Mouse (Mus musculus): ENCODE results near the gene Herc4. TPM values are rescaled to one million over a fixed set of nuclear protein-coding genes. Genes with fewer than 3 reads are reported as not detected.

Herc4 gene
- polyA plus RNA-seq, 1 experiment from 2014 or later = 40.8 TPM

- no peak overlapping the region for H3K4me2 ChIP-seq
- H3K36me3 ChIP-seq = peaks cover 15% of the 10 kb centered on the region
- no peak overlapping the region for H3K27ac ChIP-seq
- H3K4me3 ChIP-seq = no peak overlapping the region
- ATAC-seq (ENCODE audit: insufficient number of reproducible peaks, insufficient read depth, low FRiP score, low TSS enrichment, low read depth) = no peak
- no peaks in the 10 kb centered on the region for H3K9me3 ChIP-seq
- WGBS = 75% methylated on average over 3 of the region's 3 CpGs
- no peaks in the 10 kb centered on the region for H3K4me1 ChIP-seq
- H3K9ac ChIP-seq = no peak overlapping the region
- H3K27me3 ChIP-seq = no peaks in the 10 kb centered on the region
Measured at GRCm38 (mm10) chr10:63258696-63259095, 15.1 kb downstream of the Herc4 start.

- WGBS = 88% methylated on average over 3 of the region's 3 CpGs
- no peaks in the 10 kb centered on the region for H3K4me1 ChIP-seq
- no peak overlapping the region for H3K4me3 ChIP-seq
- no peaks in the 10 kb centered on the region for H3K9me3 ChIP-seq
- no peak overlapping the region for H3K27ac ChIP-seq
- H3K36me3 ChIP-seq = peaks cover 17% of the 10 kb centered on the region
- no peak for ATAC-seq (ENCODE audit: insufficient number of reproducible peaks, insufficient read depth, low FRiP score, low TSS enrichment, low read depth)
- H3K9ac ChIP-seq = no peak overlapping the region
- H3K4me2 ChIP-seq = no peak overlapping the region
- no peaks in the 10 kb centered on the region for H3K27me3 ChIP-seq
Measured at GRCm38 (mm10) chr10:63259340-63259739, 15.7 kb downstream of the Herc4 start.

GRCm38 (mm10) chr10:63267941-63268340, 24.3 kb downstream of the Herc4 start:
- H3K4me3 ChIP-seq = no peak overlapping the region
- H3K27me3 ChIP-seq = no peaks in the 10 kb centered on the region
- no peak overlapping the region for H3K27ac ChIP-seq
- no peaks in the 10 kb centered on the region for H3K4me1 ChIP-seq
- WGBS = 94% methylated on average over 2 of the region's 2 CpGs
- ATAC-seq (ENCODE audit: insufficient number of reproducible peaks, insufficient read depth, low FRiP score, low TSS enrichment, low read depth) = no peak
- no peaks in the 10 kb centered on the region for H3K9me3 ChIP-seq
- peaks cover 42% of the 10 kb centered on the region for H3K36me3 ChIP-seq
- no peak overlapping the region for H3K9ac ChIP-seq
- H3K4me2 ChIP-seq = no peak overlapping the region

- no peak overlapping the region for H3K27ac ChIP-seq
- H3K9me3 ChIP-seq = no peaks in the 10 kb centered on the region
- ATAC-seq (ENCODE audit: insufficient number of reproducible peaks, insufficient read depth, low FRiP score, low TSS enrichment, low read depth) = no peak
- no peaks in the 10 kb centered on the region for H3K27me3 ChIP-seq
- H3K9ac ChIP-seq = no peak overlapping the region
- H3K4me1 ChIP-seq = no peaks in the 10 kb centered on the region
- H3K4me2 ChIP-seq = no peak overlapping the region
- H3K4me3 ChIP-seq = no peak overlapping the region
- H3K36me3 ChIP-seq = peaks cover 39% of the 10 kb centered on the region
Measured at GRCm38 (mm10) chr10:63272401-63272800, 28.8 kb downstream of the Herc4 start.

GRCm38 (mm10) chr10:63272868-63273267, 29.3 kb downstream of the Herc4 start:
- no peak overlapping the region for H3K4me3 ChIP-seq
- H3K27ac ChIP-seq = no peak overlapping the region
- WGBS = 93% methylated on average over 5 of the region's 5 CpGs
- H3K4me2 ChIP-seq = no peak overlapping the region
- H3K9me3 ChIP-seq = no peaks in the 10 kb centered on the region
- no peaks in the 10 kb centered on the region for H3K4me1 ChIP-seq
- no peak for ATAC-seq (ENCODE audit: insufficient number of reproducible peaks, insufficient read depth, low FRiP score, low TSS enrichment, low read depth)
- H3K27me3 ChIP-seq = no peaks in the 10 kb centered on the region
- no peak overlapping the region for H3K9ac ChIP-seq
- peaks cover 44% of the 10 kb centered on the region for H3K36me3 ChIP-seq

GRCm38 (mm10) chr10:63277010-63277409, 33.4 kb downstream of the Herc4 start:
- Histone ChIP-seq H3K27me3 (no peaks in the 10 kb centered on the region), H3K27ac (no peak overlapping the region), H3K4me1 (no peaks in the 10 kb centered on the region), H3K4me2 (no peak overlapping the region), H3K9me3 (no peaks in the 10 kb centered on the region), H3K36me3 (peaks cover 48% of the 10 kb centered on the region), H3K9ac (no peak overlapping the region), H3K4me3 (no peak overlapping the region)
- ATAC-seq (ENCODE audit: insufficient number of reproducible peaks, insufficient read depth, low FRiP score, low TSS enrichment, low read depth) = no peak
- WGBS = 95% methylated on average over 3 of the region's 3 CpGs

GRCm38 (mm10) chr10:63279851-63280250, 36.2 kb downstream of the Herc4 start:
- H3K27ac ChIP-seq = no peak overlapping the region
- peaks cover 50% of the 10 kb centered on the region for H3K36me3 ChIP-seq
- 94% methylated on average over 3 of the region's 3 CpGs for WGBS
- ATAC-seq (ENCODE audit: insufficient number of reproducible peaks, insufficient read depth, low FRiP score, low TSS enrichment, low read depth) = no peak
- H3K4me2 ChIP-seq = no peak overlapping the region
- no peak overlapping the region for H3K9ac ChIP-seq
- no peak overlapping the region for H3K4me3 ChIP-seq
- no peaks in the 10 kb centered on the region for H3K9me3 ChIP-seq
- no peaks in the 10 kb centered on the region for H3K27me3 ChIP-seq
- H3K4me1 ChIP-seq = no peaks in the 10 kb centered on the region

GRCm38 (mm10) chr10:63282417-63282816, 38.8 kb downstream of the Herc4 start:
- no peak overlapping the region for H3K4me3 ChIP-seq
- no peaks in the 10 kb centered on the region for H3K9me3 ChIP-seq
- no peak overlapping the region for H3K27ac ChIP-seq
- peaks cover 61% of the 10 kb centered on the region for H3K36me3 ChIP-seq
- no peaks in the 10 kb centered on the region for H3K27me3 ChIP-seq
- WGBS = 91% methylated on average over 4 of the region's 4 CpGs
- no peak for ATAC-seq (ENCODE audit: insufficient number of reproducible peaks, insufficient read depth, low FRiP score, low TSS enrichment, low read depth)
- H3K4me1 ChIP-seq = no peaks in the 10 kb centered on the region
- H3K4me2 ChIP-seq = no peak overlapping the region
- H3K9ac ChIP-seq = no peak overlapping the region

GRCm38 (mm10) chr10:63282846-63283245, 39.2 kb downstream of the Herc4 start:
- no peaks in the 10 kb centered on the region for H3K9me3 ChIP-seq
- ATAC-seq (ENCODE audit: insufficient number of reproducible peaks, insufficient read depth, low FRiP score, low TSS enrichment, low read depth) = no peak
- H3K36me3 ChIP-seq = peaks cover 61% of the 10 kb centered on the region
- no peak overlapping the region for H3K27ac ChIP-seq
- WGBS = 84% methylated on average over 7 of the region's 7 CpGs
- H3K27me3 ChIP-seq = no peaks in the 10 kb centered on the region
- H3K4me2 ChIP-seq = no peak overlapping the region
- no peak overlapping the region for H3K9ac ChIP-seq
- H3K4me1 ChIP-seq = no peaks in the 10 kb centered on the region
- no peak overlapping the region for H3K4me3 ChIP-seq

- 95% methylated on average over 2 of the region's 2 CpGs for WGBS
- Histone ChIP-seq H3K4me2 (no peak overlapping the region), H3K36me3 (peaks cover 54% of the 10 kb centered on the region), H3K9ac (no peak overlapping the region), H3K4me3 (no peak overlapping the region), H3K4me1 (no peaks in the 10 kb centered on the region), H3K9me3 (no peaks in the 10 kb centered on the region), H3K27ac (no peak overlapping the region), H3K27me3 (no peaks in the 10 kb centered on the region)
- no peak for ATAC-seq (ENCODE audit: insufficient number of reproducible peaks, insufficient read depth, low FRiP score, low TSS enrichment, low read depth)
Measured at GRCm38 (mm10) chr10:63302356-63302755, 58.7 kb downstream of the Herc4 start.

- 41% methylated on average over 10 of the region's 10 CpGs for WGBS
- Histone ChIP-seq H3K4me3 (no peak overlapping the region), H3K36me3 (peaks cover 70% of the 10 kb centered on the region), H3K9ac (no peak overlapping the region), H3K4me2 (no peak overlapping the region), H3K9me3 (no peaks in the 10 kb centered on the region), H3K27me3 (no peaks in the 10 kb centered on the region), H3K4me1 (no peaks in the 10 kb centered on the region), H3K27ac (no peak overlapping the region)
- ATAC-seq (ENCODE audit: insufficient number of reproducible peaks, insufficient read depth, low FRiP score, low TSS enrichment, low read depth) = 0 out of 2 replicates have a peak, but pooled peaks have one; percentile 56
Measured at GRCm38 (mm10) chr10:63308582-63309366, 65.2 kb downstream of the Herc4 start.

- Histone ChIP-seq H3K9ac (no peak overlapping the region), H3K4me2 (no peak overlapping the region), H3K27me3 (no peaks in the 10 kb centered on the region), H3K4me1 (no peaks in the 10 kb centered on the region), H3K9me3 (no peaks in the 10 kb centered on the region), H3K27ac (no peak overlapping the region), H3K4me3 (no peak overlapping the region), H3K36me3 (peaks cover 75% of the 10 kb centered on the region)
- 86% methylated on average over 1 of the region's 1 CpGs for WGBS
- no peak for ATAC-seq (ENCODE audit: insufficient number of reproducible peaks, insufficient read depth, low FRiP score, low TSS enrichment, low read depth)
Measured at GRCm38 (mm10) chr10:63313726-63314125, 70.1 kb downstream of the Herc4 start.
